Mouse (Mus musculus) ovary, adult 18-20 months (tissue): ENCODE measurements around the gene Pcbp3.
"Not testable (repeated sequence)": the region's sequence is repeated elsewhere in the genome, so short reads cannot be mapped to it uniquely, and the experiment has no call there.

ENCODE experiments used
- DNase-seq: peaks from one replicate; pipeline ENCODE4 v3.0.0; 2022; ENCODE audit warnings: low spot score, mixed read lengths

Gene Pcbp3

GRCm38 (mm10) chr10:76801237-76801641 is 160.4 kb downstream of the Pcbp3 start:
- DNase-seq, result no peak

GRCm38 (mm10) chr10:76798751-76799585 is 162.7 kb downstream of the Pcbp3 start:
- DNase-seq, result no peak

GRCm38 (mm10) chr10:76794102-76794501 is 167.6 kb downstream of the Pcbp3 start:
- DNase-seq, result no peak

- no peak for DNase-seq
Measured at GRCm38 (mm10) chr10:76791475-76791874, 170.2 kb downstream of the Pcbp3 start.

GRCm38 (mm10) chr10:76789885-76790284 is 171.8 kb downstream of the Pcbp3 start:
- no peak for DNase-seq

- DNase-seq, result no peak
Measured at GRCm38 (mm10) chr10:76785312-76785711, 176.4 kb downstream of the Pcbp3 start.

GRCm38 (mm10) chr10:76779225-76779624 is 182.5 kb downstream of the Pcbp3 start:
- no peak for DNase-seq

- no peak for DNase-seq
Measured at GRCm38 (mm10) chr10:76771624-76772023, 190.1 kb downstream of the Pcbp3 start.

- DNase-seq, result no peak
Measured at GRCm38 (mm10) chr10:76771086-76771485, 190.6 kb downstream of the Pcbp3 start.

- no peak for DNase-seq
Measured at GRCm38 (mm10) chr10:76769581-76769980, 192.1 kb downstream of the Pcbp3 start.

GRCm38 (mm10) chr10:76766196-76766595 is 195.5 kb downstream of the Pcbp3 start:
- DNase-seq, result no peak

- no peak for DNase-seq
Measured at GRCm38 (mm10) chr10:76764927-76765326, 196.8 kb downstream of the Pcbp3 start.

GRCm38 (mm10) chr10:76763016-76763415 is 198.7 kb downstream of the Pcbp3 start:
- no peak for DNase-seq

- peak; percentile 15 for DNase-seq
Measured at GRCm38 (mm10) chr10:76762411-76762810, 199.3 kb downstream of the Pcbp3 start.

- no peak for DNase-seq
Measured at GRCm38 (mm10) chr10:76759878-76760277, 201.8 kb downstream of the Pcbp3 start.

GRCm38 (mm10) chr10:76753640-76754039 is 208.0 kb downstream of the Pcbp3 start:
- no peak for DNase-seq

GRCm38 (mm10) chr10:76744267-76744666 is 217.4 kb downstream of the Pcbp3 start:
- not testable (repeated sequence) for DNase-seq

GRCm38 (mm10) chr10:76736764-76737163 is 224.9 kb downstream of the Pcbp3 start:
- DNase-seq, result no peak

GRCm38 (mm10) chr10:76734979-76735378 is 226.7 kb downstream of the Pcbp3 start:
- peak; percentile 45 for DNase-seq

- DNase-seq, result no peak
Measured at GRCm38 (mm10) chr10:76733677-76734068, 228.0 kb downstream of the Pcbp3 start.

- peak; percentile 47 for DNase-seq
Measured at GRCm38 (mm10) chr10:76732881-76733676, 228.6 kb downstream of the Pcbp3 start.

- DNase-seq, result no peak
Measured at GRCm38 (mm10) chr10:76732391-76732790, 229.3 kb downstream of the Pcbp3 start.

GRCm38 (mm10) chr10:76731621-76732239 is 230.0 kb downstream of the Pcbp3 start:
- peak; percentile 75 for DNase-seq
